Mouse (Mus musculus) hindbrain, postnatal 0 days (tissue): ENCODE measurements around the gene Bbs9. TPM values are rescaled to one million over a fixed set of nuclear protein-coding genes. Genes with fewer than 3 reads are reported as not detected.

Source experiments
- ATAC-seq: fragments of 200-750 bp; cut with Nextera tagmentation; 2 replicates; pipeline ENCODE4 v1.8.0; 2017; ENCODE audit warnings: mild to moderate bottlenecking, moderate TSS enrichment, moderate library complexity
- DNase-seq: peaks from one replicate; pipeline ENCODE4 v3.0.0-alpha.2; 2015; ENCODE audit warnings: low spot score
- H3K27ac ChIP-seq: fragments of 300-500 bp; sonication (generic); 2 replicates; pipeline ENCODE4 v1.5.1; 2014; ENCODE audit warnings: mild to moderate bottlenecking
- H3K27me3 ChIP-seq: fragments of 300-500 bp; sonication (generic); 2 replicates; pipeline ENCODE4 v1.6.1; 2014; ENCODE audit warnings: low read length, mixed read lengths; ENCODE audit not compliant: insufficient read depth
- H3K36me3 ChIP-seq: fragments of 300-500 bp; sonication (generic); 2 replicates; pipeline ENCODE4 v1.6.1; 2014; ENCODE audit warnings: low read length, mixed read lengths; ENCODE audit not compliant: insufficient read depth
- H3K4me1 ChIP-seq: fragments of 300-500 bp; sonication (generic); 2 replicates; pipeline ENCODE4 v1.6.1; 2014; ENCODE audit warnings: antibody characterized with exemption, low read length, mixed read lengths; ENCODE audit not compliant: insufficient read depth
- H3K4me2 ChIP-seq: fragments of 300-500 bp; sonication (generic); 2 replicates; pipeline ENCODE4 v1.6.1; 2014; ENCODE audit warnings: low read depth, mild to moderate bottlenecking, low read length, moderate library complexity, mixed read lengths
- H3K4me3 ChIP-seq: fragments of 300-500 bp; sonication (generic); 2 replicates; pipeline ENCODE4 v1.5.1; 2014; ENCODE audit warnings: low read length
- H3K9ac ChIP-seq: fragments of 300-500 bp; sonication (generic); replicated peaks from 2 replicates; pipeline ENCODE4 v1.6.1; 2014; ENCODE audit warnings: mild to moderate bottlenecking, low read length, moderate library complexity, mixed read lengths
- H3K9me3 ChIP-seq: fragments of 300-500 bp; sonication (generic); 2 replicates; pipeline ENCODE4 v1.6.1; 2016; ENCODE audit warnings: low read length, mixed read lengths
- CTCF ChIP-seq: IDR thresholded peaks from 2 replicates; pipeline ENCODE4 v1.5.1; 2016; ENCODE audit warnings: antibody characterized with exemption, control low read depth, low read depth
- WGBS: fragments of 180-500 bp; shearing (Covaris S2); extraction: QIAGEN DNeasy Blood & Tissue Kit; methylation state at CpG from one replicate; pipeline ENCODE4 v1.1.7; 2014; 5-methylcytosine and 5-hydroxymethylcytosine counted together
- polyA plus RNA-seq: library from polyadenylated mRNA; unstranded; fragments of >200 nt; fragmentation: Nextera tagmentation; extraction: Ambion mirVana; gene quantifications from 2 replicates; pipeline ENCODE4 v1.2.1, GENCODE M21; 2015
- total RNA-seq: library from RNA; depleted of rRNA; stranded (reverse); fragments of >200 nt; gene quantifications from 2 replicates; pipeline ENCODE4 v1.2.3, GENCODE M21; 2014

Bbs9 gene
- total and polyA plus RNA-seq, 2 experiments from 2014 or later, result 15.2 to 27.5 TPM

DNA sequence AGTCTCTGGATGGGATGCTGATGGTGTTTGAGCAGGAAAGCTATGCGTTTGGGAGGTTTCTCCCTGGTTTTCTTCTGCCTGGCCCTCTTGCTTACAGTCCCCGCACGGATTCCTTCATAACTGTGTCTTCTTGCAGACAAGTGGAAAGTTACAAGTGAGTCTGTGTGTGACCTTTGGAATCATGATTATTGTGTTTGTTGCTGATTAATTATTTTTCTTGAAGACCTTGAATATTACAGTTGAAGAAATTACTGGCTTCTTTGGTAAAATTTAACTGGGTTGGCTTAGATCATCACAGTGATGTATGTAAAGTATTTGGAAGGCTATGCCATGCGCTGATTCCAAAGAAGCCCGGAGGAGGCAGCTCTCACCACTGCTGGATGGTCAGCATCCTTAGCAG lies 92.2 kb downstream of the Bbs9 start:
- 96% methylated on average over 5 of the region's 5 CpGs for WGBS
- ATAC-seq (no peak), DNase-seq (no peak)
- TF ChIP-seq CTCF, result no peak
- no peak overlapping the region for H3K4me2 ChIP-seq
- no peak overlapping the region for H3K27ac ChIP-seq
- H3K4me1 ChIP-seq, result no peaks in the 10 kb centered on the region
- H3K9ac ChIP-seq, result no peak overlapping the region
- H3K27me3 ChIP-seq, result no peaks in the 10 kb centered on the region
- 0 out of 2 replicates have a peak, but pooled peaks cover 9% of the 10 kb centered on the region for H3K9me3 ChIP-seq
- no peaks in the 10 kb centered on the region for H3K36me3 ChIP-seq
- no peak overlapping the region for H3K4me3 ChIP-seq

DNA sequence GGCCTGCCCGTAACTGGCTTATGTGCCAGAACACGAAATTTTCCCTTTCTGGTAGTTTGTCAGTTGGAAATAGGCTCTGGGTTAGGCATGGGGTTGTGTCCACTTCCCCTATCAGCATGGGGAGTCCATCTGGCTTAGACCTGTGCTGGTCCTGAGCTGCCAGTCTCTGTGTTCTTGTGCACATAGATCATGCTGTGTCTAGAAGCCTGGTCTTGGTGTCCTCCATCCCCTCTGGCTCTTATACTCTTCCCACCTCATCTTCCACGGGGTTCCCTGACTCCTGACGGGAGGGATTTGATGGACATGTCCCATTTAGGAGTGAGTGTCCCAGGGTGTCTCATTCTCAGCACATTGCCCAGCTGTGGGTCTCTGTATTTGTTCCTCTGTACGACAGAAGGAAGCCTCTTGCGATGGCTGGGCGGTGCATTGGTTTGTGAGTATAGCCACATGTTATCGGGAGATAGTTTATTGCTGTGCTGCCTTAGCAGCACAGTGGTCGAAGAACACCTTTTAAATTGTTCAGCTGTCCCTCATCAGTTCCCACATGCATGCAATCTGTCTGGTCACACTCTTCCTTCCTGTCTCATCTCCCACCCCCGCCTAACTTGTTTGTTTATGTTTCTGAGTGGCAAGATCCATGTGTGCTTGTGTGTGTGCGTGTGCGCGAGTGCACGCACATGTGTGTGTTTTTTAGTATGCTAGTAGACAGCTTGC lies 101.1 kb downstream of the Bbs9 start:
- TF ChIP-seq CTCF, result no peak
- Histone ChIP-seq H3K4me3 (no peak overlapping the region), H3K9me3 (no peaks in the 10 kb centered on the region), H3K27me3 (no peaks in the 10 kb centered on the region), H3K4me2 (no peak overlapping the region), H3K9ac (no peak overlapping the region), H3K36me3 (no peaks in the 10 kb centered on the region), H3K27ac (no peak overlapping the region), H3K4me1 (no peaks in the 10 kb centered on the region)
- ATAC-seq, result no peak
- 80% methylated on average over 14 of the region's 14 CpGs for WGBS
- DNase-seq, result no peak

DNA sequence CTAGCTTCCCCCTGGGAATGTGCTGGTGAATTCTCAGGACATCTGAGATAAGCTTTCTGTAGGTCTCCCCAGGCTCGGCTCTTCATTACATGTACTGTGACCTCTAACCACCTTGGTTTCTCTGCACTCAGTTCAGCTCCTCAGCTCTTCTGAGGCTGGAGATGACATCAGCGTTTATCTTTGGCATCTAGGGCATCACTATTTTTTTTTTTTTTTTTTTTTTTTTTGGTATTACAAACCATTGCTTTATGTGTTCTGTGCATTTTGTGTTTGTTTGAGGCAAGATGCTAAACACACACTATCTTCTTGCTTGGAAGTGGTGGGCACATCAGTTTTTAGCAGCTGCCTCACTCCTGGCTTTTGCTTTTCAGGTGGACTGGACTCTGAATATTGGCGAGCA lies 102.8 kb downstream of the Bbs9 start:
- H3K27ac ChIP-seq, result no peak overlapping the region
- H3K36me3 ChIP-seq, result no peaks in the 10 kb centered on the region
- H3K4me3 ChIP-seq, result no peak overlapping the region
- H3K9ac ChIP-seq, result no peak overlapping the region
- no peaks in the 10 kb centered on the region for H3K9me3 ChIP-seq
- no peaks in the 10 kb centered on the region for H3K4me1 ChIP-seq
- WGBS, result 80% methylated on average over 3 of the region's 3 CpGs
- ATAC-seq (no peak), DNase-seq (no peak)
- H3K4me2 ChIP-seq, result no peak overlapping the region
- no peaks in the 10 kb centered on the region for H3K27me3 ChIP-seq
- no peak for TF ChIP-seq CTCF

DNA sequence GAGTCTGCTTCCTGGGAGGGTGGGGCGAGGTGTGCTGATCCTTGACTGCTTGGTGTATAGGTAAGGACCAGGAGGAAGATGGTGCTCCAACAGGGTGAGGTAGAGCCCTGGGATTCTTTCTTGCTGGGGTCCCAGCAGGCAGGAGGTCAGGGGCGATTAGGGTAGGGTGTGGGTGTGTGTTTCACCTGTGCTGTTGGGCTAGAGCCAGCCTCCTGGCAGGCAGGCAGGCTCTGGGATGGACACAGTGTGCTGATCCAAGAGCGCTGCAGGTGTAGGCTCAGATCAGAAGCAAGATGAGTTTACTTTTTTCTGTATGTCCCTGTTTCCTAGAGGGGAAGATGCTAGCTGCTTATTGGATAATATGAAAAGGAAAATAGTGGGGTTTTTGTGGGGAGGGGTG lies 108.7 kb downstream of the Bbs9 start:
- no peak for TF ChIP-seq CTCF
- ATAC-seq (no peak), DNase-seq (no peak)
- Histone ChIP-seq H3K36me3 (no peaks in the 10 kb centered on the region), H3K27me3 (no peaks in the 10 kb centered on the region), H3K4me1 (no peaks in the 10 kb centered on the region), H3K9me3 (no peaks in the 10 kb centered on the region), H3K4me3 (no peak overlapping the region), H3K27ac (no peak overlapping the region), H3K9ac (no peak overlapping the region), H3K4me2 (no peak overlapping the region)
- WGBS, result 79% methylated on average over 3 of the region's 3 CpGs

DNA sequence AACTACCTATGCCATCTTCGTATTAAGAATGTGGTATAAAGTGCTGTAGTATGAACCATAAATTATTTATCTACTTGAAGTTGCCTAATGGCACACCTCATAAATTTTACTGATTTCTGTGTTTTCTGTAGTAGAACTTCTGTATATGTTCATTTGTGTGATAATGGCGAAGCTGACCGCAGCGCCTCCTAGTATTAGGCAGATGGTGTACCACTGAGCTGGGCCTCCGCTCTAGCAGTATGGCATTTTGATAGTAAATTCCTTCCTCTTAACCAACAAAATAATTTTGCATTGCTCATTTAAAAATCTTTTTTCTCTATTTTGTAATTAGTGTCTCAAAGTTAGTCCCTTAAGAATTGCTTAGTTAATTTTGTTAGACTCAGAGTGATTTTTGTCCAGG lies 117.5 kb downstream of the Bbs9 start:
- Histone ChIP-seq H3K9me3 (no peaks in the 10 kb centered on the region), H3K4me3 (no peak overlapping the region), H3K4me1 (no peaks in the 10 kb centered on the region), H3K36me3 (no peaks in the 10 kb centered on the region), H3K27me3 (no peaks in the 10 kb centered on the region), H3K9ac (no peak overlapping the region), H3K27ac (no peak overlapping the region), H3K4me2 (no peak overlapping the region)
- 97% methylated on average over 5 of the region's 5 CpGs for WGBS
- TF ChIP-seq CTCF, result no peak
- no peak for DNase-seq
- ATAC-seq, result no peak

DNA sequence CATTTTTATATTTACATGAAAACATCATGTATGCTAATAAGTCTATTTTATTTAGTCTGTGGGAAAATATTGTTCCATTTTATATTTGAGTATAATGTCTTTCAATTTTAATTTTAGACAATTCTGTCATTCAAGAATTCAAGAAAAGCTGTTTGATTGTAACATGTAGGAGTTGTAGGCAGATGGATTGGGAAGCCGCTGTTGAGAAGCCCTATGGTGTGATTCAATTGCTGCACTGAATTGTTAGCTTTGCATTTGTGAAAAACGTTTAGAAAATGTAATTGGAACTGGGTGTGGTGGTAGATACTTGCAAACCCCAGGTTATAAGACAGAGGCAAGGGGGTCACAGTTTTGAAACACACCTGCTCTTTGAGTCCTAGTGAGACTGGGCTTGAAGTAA lies 121.1 kb downstream of the Bbs9 start:
- WGBS, result 57% methylated on average over 2 of the region's 2 CpGs
- H3K27me3 ChIP-seq, result no peaks in the 10 kb centered on the region
- H3K4me1 ChIP-seq, result no peaks in the 10 kb centered on the region
- H3K4me3 ChIP-seq, result no peak overlapping the region
- H3K9ac ChIP-seq, result no peak overlapping the region
- no peak for TF ChIP-seq CTCF
- H3K36me3 ChIP-seq, result no peaks in the 10 kb centered on the region
- no peaks in the 10 kb centered on the region for H3K9me3 ChIP-seq
- ATAC-seq (no peak), DNase-seq (no peak)
- no peak overlapping the region for H3K27ac ChIP-seq
- H3K4me2 ChIP-seq, result no peak overlapping the region

DNA sequence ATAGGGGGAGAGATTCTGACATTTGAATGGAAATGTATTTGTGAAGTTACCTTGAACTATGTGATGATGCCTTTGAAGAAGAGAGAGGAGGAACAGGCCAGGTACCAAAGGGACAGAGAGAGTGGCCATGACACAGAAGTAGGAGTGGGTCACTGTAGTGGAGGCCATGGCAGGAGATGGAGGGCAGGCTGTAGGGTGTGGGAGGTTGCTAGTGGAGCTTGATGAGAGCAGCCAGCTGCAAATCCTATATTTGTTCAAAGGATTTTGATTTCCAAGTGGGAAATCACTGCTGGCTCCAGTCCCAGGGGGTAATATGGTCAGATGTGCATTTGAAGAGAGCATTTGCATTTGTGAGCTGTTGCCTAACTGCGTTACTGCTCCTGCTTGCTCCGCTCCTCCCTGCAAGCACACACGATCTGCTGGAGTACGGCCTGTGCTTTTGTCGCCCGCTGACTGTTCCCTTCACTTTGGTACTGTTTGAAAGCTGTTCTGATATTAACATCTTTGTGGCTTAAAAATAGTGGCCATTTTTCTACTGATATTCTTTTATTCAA lies 137.8 kb downstream of the Bbs9 start:
- H3K27me3 ChIP-seq, result no peaks in the 10 kb centered on the region

More for the DNA sequence above, 137.8 kb downstream of the Bbs9 start:
- 62% methylated on average over 6 of the region's 6 CpGs for WGBS
- H3K36me3 ChIP-seq, result no peaks in the 10 kb centered on the region
- H3K27ac ChIP-seq, result no peak overlapping the region
- no peaks in the 10 kb centered on the region; the same call in 1 of the 2 replicates for H3K9me3 ChIP-seq
- H3K4me2 ChIP-seq, result no peak overlapping the region
- H3K4me1 ChIP-seq, result no peaks in the 10 kb centered on the region
- ATAC-seq, result no peak
- H3K4me3 ChIP-seq, result no peak overlapping the region
- no peak for DNase-seq
- TF ChIP-seq CTCF, result no peak
- H3K9ac ChIP-seq, result no peak overlapping the region
